ENCODE assay signal across 30 mouse cellular contexts in genomic region chr4:135131145-135131544, GRCm38 (mm10). TPM values are rescaled to one million over a fixed set of nuclear protein-coding genes. Genes with fewer than 3 reads are reported as not detected.
"Had no signal": no experiment of that assay in that cellular context is flagged by ENCODE, and none has a peak within 500 bp of the region (broad histone marks: within the 10 kb centered on the region; RNA-seq: fewer than 3 reads in every experiment).

No protein-coding gene starts in this region.

- ATAC-seq: hindbrain, embryonic 16.5 days; intestine, embryonic 16.5 days had no signal

- H3K9ac ChIP-seq: heart, embryonic 13.5 days; heart, embryonic 15.5 days; hindbrain, embryonic 12.5 days; hindbrain, embryonic 14.5 days; kidney, embryonic 15.5 days; limb, embryonic 12.5 days had no signal

- H3K27ac ChIP-seq: heart, adult 2 months; heart, embryonic 13.5 days; heart, embryonic 15.5 days; hindbrain, embryonic 12.5 days; hindbrain, embryonic 14.5 days; kidney, embryonic 15.5 days; kidney, postnatal 0 days; left cerebral cortex, adult 2 months; limb, embryonic 10.5 days; limb, embryonic 12.5 days had no signal

- H3K9me3 ChIP-seq: heart, embryonic 13.5 days; heart, embryonic 15.5 days; hindbrain, embryonic 12.5 days; kidney, embryonic 15.5 days; limb, embryonic 10.5 days; limb, embryonic 12.5 days had no signal

- H3K4me3 ChIP-seq: heart, adult 2 months; heart, embryonic 13.5 days; heart, embryonic 15.5 days; hindbrain, embryonic 12.5 days; kidney, embryonic 15.5 days; left cerebral cortex, adult 2 months; limb, embryonic 10.5 days; limb, embryonic 12.5 days had no signal

- DNase-seq: gastrocnemius, postnatal 14 days; gastrocnemius, postnatal 36 days; heart, adult 11 months; heart, adult 2 months; heart, postnatal 14 days; heart, postnatal 36 days; kidney, adult 11 months; kidney, adult 2 months; kidney, adult 9 months; kidney, postnatal 14 days; kidney, postnatal 36 days; layer of hippocampus, adult 9-11 months; liver had no signal

- H3K4me2 ChIP-seq: heart, embryonic 11.5 days; heart, embryonic 13.5 days; heart, embryonic 15.5 days; hindbrain, embryonic 12.5 days; hindbrain, embryonic 14.5 days; kidney, embryonic 15.5 days; limb, embryonic 12.5 days; liver, embryonic 11.5 days had no signal

- H3K36me3 ChIP-seq: heart, embryonic 13.5 days; heart, embryonic 15.5 days; hindbrain, embryonic 12.5 days; kidney, embryonic 15.5 days; limb, embryonic 10.5 days; limb, embryonic 12.5 days had no signal

RNA-seq across cellular contexts. Expression of gene Runx3, which starts 10.7 kb away (rescaled TPM):
- total RNA-seq: layer of hippocampus, adult 18-20 months; layer of hippocampus, postnatal 25 days; left cerebral cortex, postnatal 14 days; left cerebral cortex, postnatal 36 days had no signal
- polyA plus RNA-seq: heart, embryonic 11.5 days; hindbrain, embryonic 14.5 days; hindbrain, embryonic 16.5 days had no signal
